Mouse (Mus musculus): ENCODE data around the gene Ppif. TPM values are rescaled to one million over a fixed set of nuclear protein-coding genes. Genes with fewer than 3 reads are reported as not detected.

Gene Ppif
- polyA plus RNA-seq, 1 experiment, result 49.4 TPM

GRCm38 (mm10) chr14:25742943-25743342 lies 49.0 kb downstream of the Ppif start:
- no peak overlapping the region for H3K27ac ChIP-seq (ENCODE audit: insufficient read depth, low read length)
- H3K4me3 ChIP-seq (ENCODE audit: insufficient read depth, low read length), result no peak overlapping the region
- no peaks in the 10 kb centered on the region; the same call in 1 of the 2 replicates for H3K4me1 ChIP-seq (ENCODE audit: control insufficient read depth, insufficient read depth, low read length)
- TF ChIP-seq CTCF (IDR thresholded peaks at IDR 0.05; ENCODE audit: extremely low read depth, insufficient read depth, low read length) (no peak), POLR2A (IDR thresholded peaks at IDR 0.05; ENCODE audit: extremely low read depth, insufficient read depth, low read length) (no peak)

DNA sequence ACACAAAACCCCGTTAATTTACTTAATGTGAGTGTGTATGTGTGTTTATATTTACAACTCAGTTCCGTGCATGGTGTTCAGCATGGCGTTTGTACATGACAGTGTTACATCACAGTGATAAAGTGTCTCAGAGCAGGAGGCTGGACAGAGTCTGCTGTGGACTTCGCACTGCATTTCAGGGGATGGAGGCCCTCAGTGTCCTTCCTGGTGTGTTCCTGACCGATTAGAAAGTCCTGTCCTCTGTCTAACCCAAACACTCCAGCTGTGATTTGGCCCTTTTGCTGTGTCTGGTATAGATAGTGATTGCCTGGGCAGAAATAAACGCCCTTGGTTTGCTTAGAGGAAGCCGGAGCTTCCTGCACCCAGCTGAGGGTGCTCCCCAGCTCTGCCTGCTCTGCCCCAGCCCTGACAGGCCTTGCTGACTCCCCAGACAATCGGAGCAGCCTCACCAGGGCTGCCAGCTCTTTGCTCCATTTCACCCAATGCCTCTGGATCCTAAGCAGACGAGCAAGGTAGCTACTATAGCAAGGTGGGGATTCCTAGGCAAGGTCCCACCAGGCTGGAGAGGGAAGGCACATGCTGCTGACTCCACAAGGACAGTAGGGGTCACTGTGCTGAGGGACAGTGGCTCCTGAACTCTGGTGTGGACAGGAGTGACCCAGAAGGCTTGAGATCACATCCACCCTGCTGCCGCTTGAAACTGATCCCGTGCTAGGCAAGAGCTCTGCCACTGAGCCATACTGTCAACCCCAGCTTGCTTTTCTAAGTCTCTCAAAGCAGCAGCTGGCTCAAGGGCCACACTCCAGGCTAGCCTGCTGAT lies 51.6 kb downstream of the Ppif start:
- Histone ChIP-seq H3K4me3 (ENCODE audit: insufficient read depth, low read length) (no peak overlapping the region), H3K27ac (ENCODE audit: insufficient read depth, low read length) (peak overlapping the region; percentile 49), H3K4me1 (ENCODE audit: control insufficient read depth, insufficient read depth, low read length) (no peaks in the 10 kb centered on the region; the same call in 1 of the 2 replicates)
- TF ChIP-seq POLR2A (IDR thresholded peaks at IDR 0.05; ENCODE audit: extremely low read depth, insufficient read depth, low read length) (no peak), CTCF (IDR thresholded peaks at IDR 0.05; ENCODE audit: extremely low read depth, insufficient read depth, low read length) (0 out of 2 replicates have a peak, but pooled peaks have one; percentile 2)

DNA sequence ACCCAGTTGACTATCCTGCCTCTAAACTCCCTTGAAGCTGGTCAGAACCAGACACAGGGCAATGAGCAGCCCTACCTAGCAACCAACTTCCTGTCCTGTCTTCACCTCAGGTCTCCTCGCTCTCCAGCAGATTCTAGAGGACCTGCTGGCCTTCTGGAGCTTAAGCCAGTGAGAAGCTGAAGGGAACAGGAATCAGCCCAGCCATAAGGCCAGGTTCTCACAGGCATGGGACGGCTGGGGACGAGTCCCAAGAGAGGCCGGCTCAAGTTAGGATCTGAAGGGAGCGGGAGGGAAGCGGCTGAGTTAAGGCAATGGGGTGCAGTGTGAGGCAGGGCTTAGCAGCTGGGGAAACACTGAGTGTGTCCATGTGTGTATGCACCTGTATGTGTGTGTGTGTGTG lies 52.4 kb downstream of the Ppif start:
- no peak overlapping the region for H3K27ac ChIP-seq (ENCODE audit: insufficient read depth, low read length)
- no peak for TF ChIP-seq CTCF (IDR thresholded peaks at IDR 0.05; ENCODE audit: extremely low read depth, insufficient read depth, low read length)
- no peak for TF ChIP-seq POLR2A (IDR thresholded peaks at IDR 0.05; ENCODE audit: extremely low read depth, insufficient read depth, low read length)

GRCm38 (mm10) chr14:25746971-25747945 lies 53.3 kb downstream of the Ppif start:
- TF ChIP-seq CTCF (IDR thresholded peaks at IDR 0.05; ENCODE audit: extremely low read depth, insufficient read depth, low read length) (no peak), POLR2A (IDR thresholded peaks at IDR 0.05; ENCODE audit: extremely low read depth, insufficient read depth, low read length) (no peak)
- H3K4me3 ChIP-seq (ENCODE audit: insufficient read depth, low read length), result no peak overlapping the region
- H3K4me1 ChIP-seq (ENCODE audit: control insufficient read depth, insufficient read depth, low read length), result no peaks in the 10 kb centered on the region; the same call in 1 of the 2 replicates
- H3K27ac ChIP-seq (ENCODE audit: insufficient read depth, low read length), result no peak overlapping the region

More for the DNA sequence above, 52.4 kb downstream of the Ppif start:
- Histone ChIP-seq H3K4me3 (ENCODE audit: insufficient read depth, low read length) (no peak overlapping the region), H3K4me1 (ENCODE audit: control insufficient read depth, insufficient read depth, low read length) (no peaks in the 10 kb centered on the region; the same call in 1 of the 2 replicates)

GRCm38 (mm10) chr14:25747996-25748756 lies 54.2 kb downstream of the Ppif start:
- Histone ChIP-seq H3K27ac (ENCODE audit: insufficient read depth, low read length) (no peak overlapping the region), H3K4me1 (ENCODE audit: control insufficient read depth, insufficient read depth, low read length) (no peaks in the 10 kb centered on the region; the same call in 1 of the 2 replicates), H3K4me3 (ENCODE audit: insufficient read depth, low read length) (no peak overlapping the region)
- no peak for TF ChIP-seq POLR2A (IDR thresholded peaks at IDR 0.05; ENCODE audit: extremely low read depth, insufficient read depth, low read length)
- TF ChIP-seq CTCF (IDR thresholded peaks at IDR 0.05; ENCODE audit: extremely low read depth, insufficient read depth, low read length), result no peak

DNA sequence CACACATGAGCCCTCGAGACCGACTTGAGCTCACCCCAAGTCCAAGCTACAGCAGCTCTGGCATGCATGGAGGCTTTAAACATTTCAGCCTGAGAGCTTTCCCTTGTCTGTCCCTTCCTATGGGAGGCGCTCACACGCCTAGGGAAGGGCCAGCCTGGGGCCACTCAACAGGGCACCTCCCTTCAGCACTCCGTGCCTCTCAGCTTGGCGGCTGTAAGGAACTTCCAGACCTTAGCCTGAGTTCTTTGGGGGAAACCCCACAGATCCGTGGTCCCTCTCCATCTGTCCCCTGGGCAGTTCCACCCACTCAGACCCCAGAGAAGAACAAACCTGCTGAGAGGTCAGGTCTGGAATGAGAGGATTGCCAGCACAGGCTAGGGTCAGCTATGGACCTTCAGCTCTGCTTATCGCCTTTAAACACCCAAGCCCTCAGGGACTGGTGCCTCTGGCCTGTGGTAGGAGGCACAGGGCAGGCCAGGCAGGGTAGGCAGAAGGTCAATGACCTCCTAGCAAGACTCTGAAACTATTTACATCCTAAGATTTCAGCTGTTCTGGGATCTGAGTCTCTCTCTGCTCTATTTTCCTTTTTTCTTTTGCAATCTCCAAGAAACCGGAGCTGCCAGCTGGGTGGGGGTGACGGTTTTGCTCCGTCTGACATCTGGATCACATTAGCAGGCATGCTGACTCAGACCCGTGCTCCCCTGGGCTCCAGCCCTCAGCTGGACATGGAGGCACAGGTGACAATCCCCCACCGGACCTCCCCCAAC lies 55.4 kb downstream of the Ppif start:
- Histone ChIP-seq H3K4me1 (ENCODE audit: control insufficient read depth, insufficient read depth, low read length) (no peaks in the 10 kb centered on the region; the same call in 1 of the 2 replicates), H3K4me3 (ENCODE audit: insufficient read depth, low read length) (no peak overlapping the region), H3K27ac (ENCODE audit: insufficient read depth, low read length) (0 out of 2 replicates have a peak overlapping the region, but pooled peaks have one; percentile 16)
- no peak for TF ChIP-seq CTCF (IDR thresholded peaks at IDR 0.05; ENCODE audit: extremely low read depth, insufficient read depth, low read length)
- no peak for TF ChIP-seq POLR2A (IDR thresholded peaks at IDR 0.05; ENCODE audit: extremely low read depth, insufficient read depth, low read length)

Other genes starting within 250 kb of the Ppif start
- gene Zmiz1, start 235.0 kb upstream of the Ppif start, polyA plus RNA-seq (2012; rRNA removed), result 33.5 and 36.9 TPM in 2 replicates
- gene Zcchc24, start 74.9 kb downstream of the Ppif start, polyA plus RNA-seq (2012; rRNA removed), result 51.8 and 52.1 TPM in 2 replicates
- 32.7 and 37.3 TPM in 2 replicates for gene Anxa11, start 148.0 kb downstream of the Ppif start, polyA plus RNA-seq (2012; rRNA removed)
- 0.34 and 0.52 TPM in 2 replicates for gene Plac9a, start 208.9 kb downstream of the Ppif start, polyA plus RNA-seq (2012; rRNA removed)
- 3.3 and 3.9 TPM in 2 replicates for gene Tmem254a, start 233.5 kb downstream of the Ppif start, polyA plus RNA-seq (2012; rRNA removed)
- not detected in 2 replicates for gene Cphx1, start 244.2 kb downstream of the Ppif start, polyA plus RNA-seq (2012; rRNA removed)